Mouse (Mus musculus) neural tube, embryonic 14.5 days (tissue): ENCODE results near the gene Slc25a18. TPM values are rescaled to one million over a fixed set of nuclear protein-coding genes. Genes with fewer than 3 reads are reported as not detected.

Experiments
- ATAC-seq: fragments of 200-750 bp; cut with Nextera tagmentation; 2 replicates; pipeline ENCODE4 v1.8.0; 2017; ENCODE audit warnings: low read depth, mild to moderate bottlenecking, moderate TSS enrichment, moderate library complexity
- H3K27ac ChIP-seq: fragments of 300-500 bp; sonication (generic); 2 replicates; pipeline ENCODE4 v1.5.1; 2014; ENCODE audit warnings: low read depth, mild to moderate bottlenecking, control low read depth, low read length, moderate library complexity, mixed read lengths
- H3K27me3 ChIP-seq: fragments of 300-500 bp; sonication (generic); 2 replicates; pipeline ENCODE4 v1.6.1; 2014; ENCODE audit warnings: low read length; ENCODE audit not compliant: control insufficient read depth, insufficient read depth
- H3K36me3 ChIP-seq: fragments of 300-500 bp; sonication (generic); 2 replicates; pipeline ENCODE4 v1.6.1; 2014; ENCODE audit warnings: low read length, mixed read lengths; ENCODE audit not compliant: control insufficient read depth, insufficient read depth
- H3K4me1 ChIP-seq: fragments of 300-500 bp; sonication (generic); 2 replicates; pipeline ENCODE4 v1.6.1; 2014; ENCODE audit warnings: low read length; ENCODE audit not compliant: control insufficient read depth, insufficient read depth
- H3K4me2 ChIP-seq: fragments of 300-500 bp; sonication (generic); 2 replicates; pipeline ENCODE4 v1.6.1; 2014; ENCODE audit warnings: mild to moderate bottlenecking, low read depth, low read length, control low read depth
- H3K4me3 ChIP-seq: fragments of 300-500 bp; sonication (generic); 2 replicates; pipeline ENCODE4 v1.5.1; 2014; ENCODE audit warnings: low read depth, low read length, control low read depth, mixed read lengths
- H3K9ac ChIP-seq: fragments of 300-500 bp; sonication (generic); replicated peaks from 2 replicates; pipeline ENCODE4 v1.6.1; 2014; ENCODE audit warnings: low read depth, mild to moderate bottlenecking, control low read depth, low read length, mixed read lengths
- H3K9me3 ChIP-seq: fragments of 300-500 bp; sonication (generic); 2 replicates; pipeline ENCODE4 v1.6.1; 2016; ENCODE audit warnings: low read length; ENCODE audit not compliant: control insufficient read depth
- WGBS: fragments of 180-500 bp; shearing (Covaris S2); extraction: QIAGEN DNeasy Blood & Tissue Kit; methylation state at CpG from one replicate; pipeline ENCODE4 v1.1.7; 2014; 5-methylcytosine and 5-hydroxymethylcytosine counted together
- polyA plus RNA-seq: library from polyadenylated mRNA; unstranded; fragments of >200 nt; fragmentation: Nextera tagmentation; extraction: Ambion mirVana; gene quantifications from 2 replicates; pipeline ENCODE4 v1.2.1, GENCODE M21; 2014

Gene Slc25a18
- polyA plus RNA-seq, 1 experiment from 2014 or later, result 29.1 TPM

DNA sequence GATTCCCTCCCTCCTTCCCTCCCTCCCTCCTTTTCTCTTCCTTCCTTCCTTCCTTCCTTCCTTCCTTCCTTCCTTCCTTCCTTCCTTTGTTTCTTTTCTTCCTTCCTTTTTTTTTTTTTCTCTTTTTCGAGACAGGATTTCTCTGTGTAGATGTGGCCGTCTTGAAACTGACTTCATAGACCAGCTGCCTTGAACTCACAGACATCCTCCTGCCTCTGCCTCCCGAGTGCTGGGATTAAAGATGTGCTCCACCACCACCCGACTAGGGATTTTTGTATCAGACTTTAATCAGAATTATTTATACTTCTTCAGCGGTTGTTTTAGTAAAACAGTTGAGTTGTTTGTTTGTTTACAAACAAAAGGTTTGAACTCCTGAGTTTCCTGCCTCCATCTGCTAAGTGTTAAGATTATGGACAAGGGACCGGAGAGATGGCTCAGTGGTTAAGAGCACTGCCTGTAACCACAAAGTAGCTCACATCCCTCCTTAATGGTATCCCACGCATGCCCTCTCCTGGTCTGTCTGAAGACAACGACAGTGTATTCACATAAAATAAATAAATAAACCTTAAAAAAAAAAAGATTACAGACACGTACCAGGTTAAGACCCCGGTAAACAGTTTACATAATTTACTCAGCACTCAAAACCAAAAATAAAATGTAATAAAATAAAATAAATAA is 49.7 kb downstream of the Slc25a18 start:
- H3K9ac ChIP-seq, result no peak overlapping the region
- 70% methylated on average over 10 of the region's 10 CpGs for WGBS

DNA sequence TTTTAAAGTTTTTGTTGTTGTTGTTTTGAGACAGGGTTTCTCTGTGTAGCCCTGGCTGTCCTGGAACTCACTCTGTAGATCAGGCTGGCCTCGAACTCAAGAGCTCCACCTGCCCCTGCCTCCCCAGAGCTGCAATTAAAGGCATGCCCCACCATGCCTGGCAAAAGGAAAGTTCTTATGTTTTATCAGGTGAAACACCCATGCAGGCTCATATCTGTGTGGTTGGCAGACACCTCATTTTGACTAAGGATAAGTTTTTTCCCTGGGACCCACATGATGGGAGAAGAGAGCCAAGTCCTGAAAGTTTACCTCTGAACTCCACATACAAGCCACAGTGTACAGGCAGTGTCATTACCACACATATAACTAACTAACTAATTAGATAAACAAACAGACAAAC is 56.7 kb downstream of the Slc25a18 start:
- H3K4me1 ChIP-seq, result no peaks in the 10 kb centered on the region
- no peak overlapping the region for H3K9ac ChIP-seq
- H3K36me3 ChIP-seq, result no peaks in the 10 kb centered on the region
- no peak overlapping the region for H3K27ac ChIP-seq
- no peaks in the 10 kb centered on the region for H3K9me3 ChIP-seq
- 59% methylated on average over 1 of the region's 1 CpGs for WGBS
- no peak overlapping the region for H3K4me2 ChIP-seq
- H3K27me3 ChIP-seq, result no peaks in the 10 kb centered on the region
- ATAC-seq, result no peak
- no peak overlapping the region for H3K4me3 ChIP-seq

More for the DNA sequence above, 49.7 kb downstream of the Slc25a18 start:
- H3K27ac ChIP-seq, result 0 out of 2 replicates have a peak overlapping the region, but pooled peaks have one; percentile 2
- no peaks in the 10 kb centered on the region for H3K9me3 ChIP-seq
- peak; percentile 59 for ATAC-seq
- peaks cover 6% of the 10 kb centered on the region; the same call in 1 of the 2 replicates for H3K4me1 ChIP-seq
- peaks cover 5% of the 10 kb centered on the region; the same call in 1 of the 2 replicates for H3K36me3 ChIP-seq
- peak overlapping the region; percentile 92 for H3K4me3 ChIP-seq
- no peaks in the 10 kb centered on the region for H3K27me3 ChIP-seq
- H3K4me2 ChIP-seq, result peak overlapping the region; percentile 76

GRCm38 (mm10) chr6:120830866-120831608 is 57.7 kb downstream of the Slc25a18 start:
- no peaks in the 10 kb centered on the region for H3K36me3 ChIP-seq
- H3K9me3 ChIP-seq, result no peaks in the 10 kb centered on the region
- no peak overlapping the region for H3K4me3 ChIP-seq
- H3K4me1 ChIP-seq, result no peaks in the 10 kb centered on the region
- 74% methylated on average over 4 of the region's 4 CpGs for WGBS
- no peak overlapping the region for H3K9ac ChIP-seq
- H3K27ac ChIP-seq, result no peak overlapping the region
- H3K4me2 ChIP-seq, result no peak overlapping the region
- no peak for ATAC-seq
- no peaks in the 10 kb centered on the region for H3K27me3 ChIP-seq

GRCm38 (mm10) chr6:120832097-120832496 is 58.7 kb downstream of the Slc25a18 start:
- H3K9me3 ChIP-seq, result no peaks in the 10 kb centered on the region

DNA sequence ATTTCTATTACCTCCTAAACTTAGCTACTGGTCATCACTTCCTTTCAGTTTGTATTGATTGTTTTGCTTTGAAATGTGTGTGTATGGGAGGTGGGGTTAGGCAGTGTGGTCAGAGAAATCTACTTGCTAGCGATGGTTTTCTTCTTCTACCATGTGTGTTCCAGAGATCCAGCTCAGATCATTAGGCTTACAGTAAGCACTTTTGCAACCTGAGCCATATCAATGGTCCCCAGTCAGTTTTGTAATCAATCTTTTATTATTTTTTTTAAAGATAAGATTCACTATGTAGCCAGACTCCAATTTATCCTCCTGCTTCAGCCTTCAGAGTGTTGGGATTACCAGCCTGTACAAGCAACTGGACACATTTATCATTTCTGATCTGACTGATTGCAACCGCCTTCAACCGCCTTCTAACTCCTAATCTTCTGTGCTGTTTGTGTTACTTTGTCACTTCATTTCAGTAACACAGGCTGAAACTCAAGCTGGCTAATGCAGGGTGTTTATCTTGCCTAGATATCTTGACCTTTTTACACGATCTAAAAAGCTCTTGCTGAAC is 61.5 kb downstream of the Slc25a18 start:
- WGBS, result 88% methylated on average over 4 of the region's 4 CpGs
- H3K9me3 ChIP-seq, result no peaks in the 10 kb centered on the region

More at GRCm38 (mm10) chr6:120832097-120832496, 58.7 kb downstream of the Slc25a18 start:
- Histone ChIP-seq H3K9ac (no peak overlapping the region), H3K27ac (no peak overlapping the region), H3K4me1 (0 out of 2 replicates have a peak, but pooled peaks cover 3% of the 10 kb centered on the region), H3K4me3 (no peak overlapping the region), H3K4me2 (no peak overlapping the region), H3K36me3 (no peaks in the 10 kb centered on the region), H3K27me3 (no peaks in the 10 kb centered on the region)
- 77% methylated on average over 4 of the region's 4 CpGs for WGBS
- ATAC-seq, result no peak

GRCm38 (mm10) chr6:120835474-120836374 is 62.3 kb downstream of the Slc25a18 start, which contains the start of gene Bcl2l13:
Gene Bcl2l13 (plus strand): TSS chr6:120836212.
- peak within 1 kb of the TSS; percentile 71 for H3K4me2 ChIP-seq
- peak; percentile 94 for ATAC-seq
- H3K9ac ChIP-seq, result peak within 1 kb of the TSS; percentile 96
- H3K27ac ChIP-seq, result peak within 1 kb of the TSS; percentile 97
- H3K36me3 ChIP-seq, result no peaks in the 10 kb centered on the region
- H3K27me3 ChIP-seq, result no peaks in the 10 kb centered on the region
- 4% methylated on average over 40 of the region's 40 CpGs for WGBS
- no peaks in the 10 kb centered on the region for H3K9me3 ChIP-seq
- 0 out of 2 replicates have a peak, but pooled peaks cover 4% of the 10 kb centered on the region for H3K4me1 ChIP-seq
- peak within 1 kb of the TSS; percentile 76 for H3K4me3 ChIP-seq

More for the DNA sequence above, 61.5 kb downstream of the Slc25a18 start:
- no peak for ATAC-seq
- H3K36me3 ChIP-seq, result no peaks in the 10 kb centered on the region
- no peak overlapping the region for H3K27ac ChIP-seq
- H3K27me3 ChIP-seq, result no peaks in the 10 kb centered on the region
- H3K4me1 ChIP-seq, result 0 out of 2 replicates have a peak, but pooled peaks cover 4% of the 10 kb centered on the region
- no peak overlapping the region for H3K9ac ChIP-seq
- no peak overlapping the region for H3K4me3 ChIP-seq
- H3K4me2 ChIP-seq, result no peak overlapping the region

DNA sequence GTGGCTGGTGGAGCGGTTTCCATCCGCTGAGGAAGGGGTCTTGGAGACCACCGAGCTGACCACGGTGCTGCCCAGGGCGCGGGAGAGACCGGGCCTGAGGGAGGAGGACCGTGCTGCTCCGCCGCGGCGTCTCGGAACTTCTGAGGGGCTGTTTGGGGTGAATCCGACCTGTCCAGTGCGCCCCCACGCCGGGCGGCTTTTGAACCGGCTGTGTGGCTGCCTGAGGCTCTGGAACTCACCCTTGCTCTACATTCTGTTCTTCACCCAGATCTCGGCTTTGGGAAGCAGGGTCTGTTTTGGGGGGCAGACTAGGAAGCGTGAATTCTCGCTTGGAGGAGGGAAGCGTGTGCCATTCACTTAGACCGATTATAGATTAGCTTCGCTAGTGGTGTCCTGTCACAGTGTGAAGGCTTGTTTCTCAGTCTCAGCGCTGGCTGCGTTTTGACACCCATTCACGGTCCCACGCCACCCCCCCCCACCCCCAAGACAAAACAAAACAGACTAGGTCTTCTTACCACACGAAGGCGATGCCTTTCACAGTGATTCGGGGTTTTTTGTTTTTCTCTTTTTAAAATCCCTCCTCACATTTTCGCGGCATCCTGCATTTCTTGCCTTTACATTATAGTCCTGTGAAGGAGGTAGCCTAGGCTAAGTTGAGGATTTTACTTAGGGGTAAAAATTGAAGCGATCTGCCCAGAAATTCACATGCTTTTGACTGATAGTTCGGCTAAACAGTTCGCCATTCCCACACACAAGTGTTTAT is 63.2 kb downstream of the Slc25a18 start:
- 4% methylated on average over 37 of the region's 37 CpGs for WGBS

GRCm38 (mm10) chr6:120837152-120837530 is 63.8 kb downstream of the Slc25a18 start:
- Histone ChIP-seq H3K27me3 (no peaks in the 10 kb centered on the region), H3K9me3 (no peaks in the 10 kb centered on the region), H3K4me3 (peak overlapping the region; percentile 76), H3K4me2 (peak overlapping the region; percentile 71), H3K27ac (no peak overlapping the region), H3K4me1 (0 out of 2 replicates have a peak, but pooled peaks cover 4% of the 10 kb centered on the region), H3K36me3 (no peaks in the 10 kb centered on the region), H3K9ac (peak overlapping the region; percentile 96; the same call in 1 of the 2 replicates)
- ATAC-seq, result no peak
- WGBS, result 79% methylated on average over 1 of the region's 1 CpGs

More for the DNA sequence above, 63.2 kb downstream of the Slc25a18 start:
- Histone ChIP-seq H3K4me1 (0 out of 2 replicates have a peak, but pooled peaks cover 4% of the 10 kb centered on the region), H3K9ac (peak overlapping the region; percentile 96), H3K27me3 (no peaks in the 10 kb centered on the region), H3K4me2 (peak overlapping the region; percentile 71), H3K4me3 (peak overlapping the region; percentile 76), H3K9me3 (no peaks in the 10 kb centered on the region), H3K36me3 (no peaks in the 10 kb centered on the region), H3K27ac (peak overlapping the region; percentile 97)
- ATAC-seq, result peak; percentile 84
